Mouse (Mus musculus): ENCODE measurements around the gene Lamp1. TPM values are rescaled to one million over a fixed set of nuclear protein-coding genes. Genes with fewer than 3 reads are reported as not detected.

The Lamp1 gene
- polyA plus RNA-seq, 1 experiment from 2014 or later: 247 TPM

MicroRNAs encoded within 50 kb of the gene (microRNA counts, 519-probe panel; counts per million panel counts)
- microRNA mmu-miR-1968: 2,008 counts per million, percentile 24 among the panel's probes with 10 or more counts

Small RNA genes within 50 kb of the gene (microRNA-seq; reads per million reads assigned to microRNA genes)
- gene Mir1968 (7.5 reads per million, percentile 22 among the genes with 10 or more reads in this experiment), gene Mir7065 (not detected)

Other genes starting within 250 kb of the Lamp1 start
- not detected in 2 replicates for gene F7, start 133.1 kb upstream of the Lamp1 start, polyA plus RNA-seq (2015; fragmentation: Nextera tagmentation; extraction: Ambion mirVana)
- 0.28 and 0.68 TPM in 2 replicates for gene F10, start 121.9 kb upstream of the Lamp1 start, polyA plus RNA-seq (2015; fragmentation: Nextera tagmentation; extraction: Ambion mirVana)
- gene Proz, start 98.2 kb upstream of the Lamp1 start, polyA plus RNA-seq (2015; fragmentation: Nextera tagmentation; extraction: Ambion mirVana): 0.17 and 0.36 TPM in 2 replicates
- 47.5 and 48.2 TPM in 2 replicates for gene Pcid2, start 53.7 kb upstream of the Lamp1 start, polyA plus RNA-seq (2015; fragmentation: Nextera tagmentation; extraction: Ambion mirVana)
- gene Cul4a, start 53.5 kb upstream of the Lamp1 start, polyA plus RNA-seq (2015; fragmentation: Nextera tagmentation; extraction: Ambion mirVana): 106 and 107 TPM in 2 replicates
- gene Grtp1, start 41.5 kb downstream of the Lamp1 start, polyA plus RNA-seq (2015; fragmentation: Nextera tagmentation; extraction: Ambion mirVana): 16.6 and 16.9 TPM in 2 replicates
- gene Adprhl1, start 95.0 kb downstream of the Lamp1 start, polyA plus RNA-seq (2015; fragmentation: Nextera tagmentation; extraction: Ambion mirVana): 1.0 and 1.4 TPM in 2 replicates
- 29.7 and 31.5 TPM in 2 replicates for gene Dcun1d2, start 129.0 kb downstream of the Lamp1 start, polyA plus RNA-seq (2015; fragmentation: Nextera tagmentation; extraction: Ambion mirVana)
- gene Tmco3, start 129.0 kb downstream of the Lamp1 start, polyA plus RNA-seq (2015; fragmentation: Nextera tagmentation; extraction: Ambion mirVana): 49.3 and 58.4 TPM in 2 replicates
- 157 and 161 TPM in 2 replicates for gene Tfdp1, start 179.6 kb downstream of the Lamp1 start, polyA plus RNA-seq (2015; fragmentation: Nextera tagmentation; extraction: Ambion mirVana)
- gene Atp4b, start 237.7 kb downstream of the Lamp1 start, polyA plus RNA-seq (2015; fragmentation: Nextera tagmentation; extraction: Ambion mirVana): not detected in 2 replicates
- 0.01 TPM in 1 of 2 replicates, not detected in the other for gene Grk1, start 245.9 kb downstream of the Lamp1 start, polyA plus RNA-seq (2015; fragmentation: Nextera tagmentation; extraction: Ambion mirVana)